Mouse (Mus musculus): ENCODE data around the gene Gabbr2.

DNA sequence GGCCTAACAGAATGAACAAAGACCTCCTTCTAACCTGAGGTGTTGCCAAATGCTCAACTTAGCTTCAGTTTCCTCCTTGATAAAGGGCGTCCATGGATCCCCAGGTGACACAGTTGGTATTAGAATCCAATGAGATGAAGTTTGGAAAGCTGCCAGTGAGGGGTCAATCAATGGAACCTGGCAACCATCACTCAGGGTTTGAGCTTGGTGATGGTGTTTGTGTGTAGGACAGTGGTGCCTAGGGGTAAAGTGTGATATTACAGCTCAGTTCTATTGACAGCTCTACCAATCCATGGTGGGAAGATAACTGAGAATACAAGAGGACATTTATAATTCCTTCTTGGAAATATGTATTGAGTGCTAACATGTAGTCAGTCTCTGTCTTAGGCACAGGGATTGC, 271.6 kb downstream of the Gabbr2 start:
- no peak for TF ChIP-seq CTCF (IDR thresholded peaks at IDR 0.05; ENCODE audit: control insufficient read depth, insufficient read depth, insufficient replicate concordance, low read depth, low read length)
- TF ChIP-seq POLR2A (IDR thresholded peaks at IDR 0.05; ENCODE audit: control insufficient read depth, low read depth, low read length), result no peak

Measured in testis, adult 2 months (tissue).